Mouse (Mus musculus) embryonic stem cell, embryonic (primary cell): ENCODE data around the gene Prkcsh.

Experiments
- CTCF ChIA-PET, 4 experiments: fragments of 300-600 bp in 2 of 4; fragments of 350-600 bp in 2 of 4; sonication (Branson Sonifier 250); formaldehyde crosslinking; loops; one replicate each; lab custom pipeline; 2022; ENCODE audit warnings: inconsistent platforms in 2 of 4; lab: Charles Lee
- POLR2A ChIA-PET, 4 experiments: fragments of 300-600 bp in 2 of 4; fragments of 350-600 bp in 2 of 4; sonication (Branson Sonifier 250); formaldehyde crosslinking; loops; one replicate each; lab custom pipeline; 2022; ENCODE audit warnings: antibody characterized with exemption in 4 of 4, inconsistent platforms in 1 of 4; lab: Charles Lee

Prkcsh gene

GRCm38 (mm10) chr9:22002194-22003162 lies at the start of gene Prkcsh, which contains the start of gene Ccdc151:
Prkcsh (plus strand) TSS chr9:22002806.
Ccdc151 (minus strand) TSS chr9:22002634.
- CTCF ChIA-PET = interaction anchor here in 2 of 4 experiments (0.5 to 1.4 kb wide), 4 partner anchors 9 to 154 kb away, joined by 3 to 4 read pairs (median 3); partner anchors contain the start of gene Pigyl (in 1 of the 2)

GRCm38 (mm10) chr9:21953600-21953999 lies 49.0 kb upstream of the Prkcsh start:
- CTCF ChIA-PET = interaction anchor here in 2 of 4 experiments (0.8 to 1.1 kb wide), 2 partner anchors 79 to 83 kb away, joined by 3 read pairs; no protein-coding TSS in a partner anchor
- POLR2A ChIA-PET = interaction anchor here in 2 of 4 experiments (0.6 to 1.5 kb wide), 5 partner anchors 10 to 229 kb away, joined by 3 to 4 read pairs (median 3); partner anchors contain the start of gene Epor (in 1 of the 2)

More at GRCm38 (mm10) chr9:22002194-22003162, at the start of gene Prkcsh, which contains the start of gene Ccdc151:
- POLR2A ChIA-PET = interaction anchor here in 3 of 4 experiments (0.5 to 3.1 kb wide), 19 partner anchors 10 to 910 kb away, joined by 3 to 17 read pairs (median 3); partner anchors contain the start of genes Elavl3 (in 1 of the 3), Gm38431 (in 1 of the 3), Gm49318 (in 1 of the 3) and Ldlr (in 1 of the 3)

GRCm38 (mm10) chr9:21954635-21955034 lies 48.0 kb upstream of the Prkcsh start:
- ChIA-PET CTCF (interaction anchor here in 1 of 4 experiments (1.1 kb wide), 1 partner anchor 163 kb away, joined by 3 read pairs; no protein-coding TSS in a partner anchor), POLR2A (interaction anchor here in 2 of 4 experiments (0.7 to 1.6 kb wide), 6 partner anchors 24 to 353 kb away, joined by 3 to 7 read pairs (median 4); partner anchors contain the start of gene Ldlr (in 1 of the 2))

- POLR2A ChIA-PET = interaction anchor here in 3 of 4 experiments (0.6 to 1.6 kb wide), 14 partner anchors 21 to 574 kb away, joined by 3 to 10 read pairs (median 3); partner anchors contain the start of genes Ccdc159 (in 2 of the 3), Tmem205 (in 2 of the 3) and Ldlr (in 1 of the 3)
Measured at GRCm38 (mm10) chr9:21955225-21955569, 47.4 kb upstream of the Prkcsh start.

GRCm38 (mm10) chr9:21955570-21956281 lies 46.9 kb upstream of the Prkcsh start, which contains the start of gene Swsap1:
Swsap1 (plus strand) TSS chr9:21955755.
- CTCF ChIA-PET = interaction anchor here in 3 of 4 experiments (0.6 to 1.1 kb wide), 7 partner anchors 11 to 200 kb away, joined by 3 to 4 read pairs (median 3); partner anchors contain the start of gene Rab3d (in 1 of the 3)
- POLR2A ChIA-PET = interaction anchor here in 3 of 4 experiments (0.5 to 1.6 kb wide), 16 partner anchors 20 to 574 kb away, joined by 3 to 10 read pairs (median 4); partner anchors contain the start of genes Ccdc159 (in 2 of the 3), Tmem205 (in 2 of the 3) and Ldlr (in 1 of the 3)

More at GRCm38 (mm10) chr9:21955225-21955569, 47.4 kb upstream of the Prkcsh start:
- CTCF ChIA-PET = interaction anchor here in 3 of 4 experiments (0.6 to 1.1 kb wide), 7 partner anchors 11 to 201 kb away, joined by 3 to 4 read pairs (median 3); partner anchors contain the start of gene Rab3d (in 1 of the 3)

GRCm38 (mm10) chr9:21958372-21958771 lies 44.2 kb upstream of the Prkcsh start:
- ChIA-PET POLR2A (interaction anchor here in 2 of 4 experiments (0.7 to 1.7 kb wide), 8 partner anchors 12 to 232 kb away, joined by 3 to 6 read pairs (median 4); partner anchors contain the start of genes Ccdc159 (in 1 of the 2) and Tmem205 (in 1 of the 2)), CTCF (interaction anchor here in 2 of 4 experiments (0.5 to 1.3 kb wide), 3 partner anchors 134 to 138 kb away, joined by 3 read pairs; no protein-coding TSS in a partner anchor)

- ChIA-PET POLR2A (interaction anchor here in 2 of 4 experiments (0.9 to 1.7 kb wide), 4 partner anchors 12 to 95 kb away, joined by 3 to 6 read pairs (median 3); no protein-coding TSS in a partner anchor), CTCF (interaction anchor here in 2 of 4 experiments (0.7 to 1.3 kb wide), 2 partner anchors 137 to 170 kb away, joined by 3 read pairs; no protein-coding TSS in a partner anchor)
Measured at GRCm38 (mm10) chr9:21959244-21959643, 43.4 kb upstream of the Prkcsh start.

- ChIA-PET POLR2A (interaction anchor here in 3 of 4 experiments (0.5 to 2.1 kb wide), 9 partner anchors 11 to 196 kb away, joined by 3 to 9 read pairs (median 6); partner anchors contain the start of genes Ccdc159 (in 1 of the 3), Pigyl (in 1 of the 3) and Tmem205 (in 1 of the 3)), CTCF (interaction anchor here in 2 of 4 experiments (1.0 to 1.4 kb wide), 4 partner anchors 18 to 195 kb away, joined by 3 to 4 read pairs (median 4); partner anchors contain the start of genes Ccdc159 (in 1 of the 2) and Tmem205 (in 1 of the 2))
Measured at GRCm38 (mm10) chr9:21960135-21960534, 42.5 kb upstream of the Prkcsh start.

- ChIA-PET CTCF (interaction anchor here in 2 of 4 experiments (1.0 to 3.9 kb wide), 5 partner anchors 18 to 195 kb away, joined by 3 to 14 read pairs (median 4); partner anchors contain the start of genes Ccdc159 (in 1 of the 2) and Tmem205 (in 1 of the 2)), POLR2A (interaction anchor here in 3 of 4 experiments (0.5 to 2.1 kb wide), 13 partner anchors 12 to 450 kb away, joined by 3 to 9 read pairs (median 5); partner anchors contain the start of genes 9530077C05Rik (in 1 of the 3), Ccdc159 (in 1 of the 3), Pigyl (in 1 of the 3) and Tmem205 (in 1 of the 3))
Measured at GRCm38 (mm10) chr9:21960558-21961208, 41.9 kb upstream of the Prkcsh start.

GRCm38 (mm10) chr9:21961366-21961980 lies 41.1 kb upstream of the Prkcsh start:
- POLR2A ChIA-PET = interaction anchor here in 3 of 4 experiments (0.5 to 2.3 kb wide), 18 partner anchors 9 to 449 kb away, joined by 3 to 9 read pairs (median 5); partner anchors contain the start of genes 9530077C05Rik (in 1 of the 3), Ccdc159 (in 1 of the 3), Pigyl (in 1 of the 3) and Tmem205 (in 1 of the 3)
- CTCF ChIA-PET = interaction anchor here in 2 of 4 experiments (0.9 to 3.9 kb wide), 8 partner anchors 10 to 157 kb away, joined by 3 to 14 read pairs (median 4); partner anchors contain the start of genes Ccdc159 (in 1 of the 2) and Tmem205 (in 1 of the 2)

GRCm38 (mm10) chr9:21962010-21962409 lies 40.6 kb upstream of the Prkcsh start:
- CTCF ChIA-PET = interaction anchor here (0.5 to 3.9 kb wide), 11 partner anchors 10 to 875 kb away, joined by 3 to 14 read pairs (median 4); no protein-coding TSS in a partner anchor
- POLR2A ChIA-PET = interaction anchor here in 2 of 4 experiments (0.5 to 2.3 kb wide), 15 partner anchors 9 to 449 kb away, joined by 3 to 9 read pairs (median 5); partner anchors contain the start of genes 9530077C05Rik (in 1 of the 2), Ccdc159 (in 1 of the 2), Pigyl (in 1 of the 2) and Tmem205 (in 1 of the 2)

- POLR2A ChIA-PET = interaction anchor here (0.5 to 2.3 kb wide), 17 partner anchors 8 to 448 kb away, joined by 3 to 9 read pairs (median 4); partner anchors contain the start of genes 9530077C05Rik (in 1 of the 4), Ccdc159 (in 1 of the 4), Pigyl (in 1 of the 4) and Tmem205 (in 1 of the 4)
- CTCF ChIA-PET = interaction anchor here (0.5 to 3.9 kb wide), 12 partner anchors 35 to 875 kb away, joined by 3 to 14 read pairs (median 4); partner anchors contain the start of genes Ccdc159 (in 1 of the 4) and Tmem205 (in 1 of the 4)
Measured at GRCm38 (mm10) chr9:21962416-21963059, 40.1 kb upstream of the Prkcsh start.

- ChIA-PET CTCF (interaction anchor here in 3 of 4 experiments (0.6 to 3.9 kb wide), 6 partner anchors 36 to 193 kb away, joined by 3 to 14 read pairs (median 4); partner anchors contain the start of genes Ccdc159 (in 1 of the 3) and Tmem205 (in 1 of the 3)), POLR2A (interaction anchor here in 3 of 4 experiments (0.6 to 2.3 kb wide), 14 partner anchors 9 to 353 kb away, joined by 3 to 7 read pairs (median 3); partner anchors contain the start of genes Ldlr (in 1 of the 3) and Pigyl (in 1 of the 3))
Measured at GRCm38 (mm10) chr9:21963417-21963816, 39.2 kb upstream of the Prkcsh start, which contains the start of gene Epor. Epor (minus strand) TSS chr9:21963506.
